Mouse (Mus musculus) central nervous system, embryonic 11.5 days (tissue): ENCODE results near the gene Ttc19. TPM values are rescaled to one million over a fixed set of nuclear protein-coding genes. Genes with fewer than 3 reads are reported as not detected.

Experiments used
- polyA plus RNA-seq: library from polyadenylated mRNA; depleted of rRNA; stranded (reverse); fragments of >200 nt; gene quantifications from 2 replicates; pipeline ENCODE4 v1.2.3, GENCODE M21; 2012; rRNA removed

Ttc19 gene
- polyA plus RNA-seq = 15.2 and 15.7 TPM in 2 replicates

DNA sequence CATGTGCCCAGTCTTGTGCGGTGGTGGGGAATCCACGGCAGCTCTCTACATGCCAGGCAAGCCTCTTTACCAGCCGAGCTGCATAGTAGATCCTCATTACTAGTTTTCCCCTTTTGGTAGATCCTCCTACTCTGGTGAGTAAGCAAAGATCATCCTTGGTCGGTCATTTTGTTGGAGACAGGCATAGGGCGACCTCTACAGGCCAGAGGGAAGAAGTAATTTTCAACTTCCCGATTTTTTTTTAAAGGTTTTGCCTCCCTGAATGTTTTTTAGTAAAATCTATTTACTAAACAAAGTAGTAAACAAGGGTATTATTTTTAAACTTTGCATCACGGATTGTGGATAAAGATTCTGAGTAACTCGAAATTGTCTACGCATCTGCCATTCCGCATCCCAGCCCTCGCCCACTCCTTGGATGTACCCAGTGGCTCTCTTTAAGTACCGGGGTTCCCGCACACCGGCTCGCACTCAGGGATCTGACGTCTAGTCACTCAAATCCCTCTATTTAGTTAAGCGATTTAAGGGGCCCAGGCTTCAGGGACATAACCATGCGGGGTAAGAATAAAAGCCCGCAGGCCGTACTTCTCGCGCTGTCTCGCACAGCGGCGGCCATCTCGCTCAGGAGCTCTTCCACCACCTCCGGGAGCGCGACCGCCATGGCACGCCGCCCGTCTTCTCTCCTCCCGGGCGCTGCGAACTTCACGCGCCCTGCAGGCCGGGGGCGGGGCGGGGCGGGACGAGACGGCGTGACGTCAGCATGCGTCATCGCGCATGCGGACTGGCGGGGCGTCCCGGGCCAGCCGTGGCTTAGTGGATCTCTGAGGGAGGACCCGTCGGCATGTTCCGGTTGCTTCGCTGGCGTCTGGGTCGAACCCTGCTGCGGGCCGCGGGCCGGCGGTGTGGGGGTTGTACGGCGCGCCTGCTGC is at the start of gene Ttc19, which contains the start of gene Zswim7:
TSS of gene Ttc19 (plus strand) at position 799 of the 926 bp plus-strand sequence.
TSS of gene Zswim7 (minus strand) at position 701 of the 926 bp plus-strand sequence.

DNA sequence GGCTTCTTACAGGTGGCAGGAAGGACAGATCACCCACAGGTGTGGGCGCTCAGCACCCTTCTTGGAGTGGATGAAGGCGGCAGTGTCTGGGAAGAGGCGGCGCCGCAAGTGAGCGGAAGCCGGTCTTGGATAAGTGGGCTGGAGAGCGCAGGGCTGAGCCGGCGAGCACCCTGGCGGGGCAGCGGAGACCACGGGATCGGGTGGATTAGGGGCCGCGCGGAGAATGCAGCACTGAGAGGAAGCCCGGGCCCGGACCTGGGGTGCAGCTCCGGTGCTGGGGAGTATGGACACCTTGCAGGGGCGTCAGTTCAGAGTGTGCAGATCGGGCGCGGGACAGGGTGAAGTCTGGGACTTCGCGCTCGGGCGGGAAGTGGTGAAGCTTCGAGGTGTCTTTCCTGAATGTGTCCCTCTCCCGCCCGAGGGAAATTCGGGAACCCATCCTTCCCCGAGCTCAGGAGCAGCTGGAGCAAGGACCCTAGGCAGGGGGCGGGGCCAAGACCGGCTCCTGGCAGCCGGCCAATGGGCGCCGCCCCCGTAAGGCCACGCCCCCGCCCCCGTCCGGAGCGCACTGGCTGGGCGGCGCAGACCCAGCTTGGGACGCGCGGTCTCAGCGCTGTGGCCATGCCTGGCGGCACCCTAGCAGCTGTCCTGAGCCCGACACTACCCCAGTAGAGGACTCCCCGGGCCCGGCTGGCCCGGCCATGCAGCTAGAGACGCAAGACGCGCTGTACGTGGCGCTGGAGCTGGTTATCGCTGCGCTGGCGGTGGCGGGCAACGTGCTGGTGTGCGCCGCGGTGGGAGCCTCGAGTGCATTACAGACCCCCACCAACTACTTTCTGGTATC is 32.6 kb upstream of the Ttc19 start, which contains the start of gene Adora2b:
TSS of gene Adora2b (plus strand) at position 584 of the 844 bp plus-strand sequence.

Other genes with a start within 250 kb of the Ttc19 start
- gene Adora2b, start 32.5 kb upstream of the Ttc19 start, polyA plus RNA-seq = 1.8 and 3.5 TPM in 2 replicates
- gene Zswim7, start 98 bp upstream of the Ttc19 start, polyA plus RNA-seq = 13.9 and 19.7 TPM in 2 replicates
- gene Pigl, start 177.0 kb downstream of the Ttc19 start, polyA plus RNA-seq = 8.6 and 10.8 TPM in 2 replicates
- 102 and 138 TPM in 2 replicates for gene Ncor1, start 177.1 kb downstream of the Ttc19 start, polyA plus RNA-seq